24 mouse cellular contexts compared by ENCODE assay signal in genomic region chr1:186575074-186575473, GRCm38 (mm10).
DNase-seq lines count a peak whose midpoint lies in the region; ATAC-seq and TF ChIP-seq lines count a peak whose summit lies in the region.
"Had no signal": no experiment of that assay in that cellular context is flagged by ENCODE, and none has a peak within 500 bp of the region (broad histone marks: within the 10 kb centered on the region; RNA-seq: fewer than 3 reads in every experiment).

No protein-coding gene starts in this region.

- DNase-seq in heart, adult 11 months: peak; percentile 70
- no peak for DNase-seq in heart, postnatal 14 days
- peak; percentile 55 for DNase-seq in lung, embryonic 14.5 days
- DNase-seq in lung, postnatal 25 days (ENCODE audit: low spot score): no peak
- DNase-seq in lung, postnatal 0 days (ENCODE audit: low spot score): peak; percentile 22
- no peak for DNase-seq in lung, adult 2 months
- DNase-seq: adrenal gland, adult 8-10 months; adrenal gland, postnatal 14 days; adrenal gland, postnatal 36 days; B cell, adult 2 months; cerebellum, adult 11-12 months; cerebellum, adult 2 months; cerebellum, adult 9-10 months; cerebellum, postnatal 10 days; cerebellum, postnatal 25 days had no signal

- H3K4me2 ChIP-seq in lung, embryonic 14.5 days: no peak overlapping the region
- H3K4me2 ChIP-seq in lung, postnatal 0 days (replicated peaks; ENCODE audit: low read depth, low read length): no peak overlapping the region
- H3K4me2 ChIP-seq: embryonic facial prominence, embryonic 12.5 days; forebrain, embryonic 13.5 days; forebrain, embryonic 15.5 days had no signal

- no peaks in the 10 kb centered on the region for H3K36me3 ChIP-seq in lung, embryonic 14.5 days (ENCODE audit: insufficient read depth)
- no peaks in the 10 kb centered on the region for H3K36me3 ChIP-seq in lung, postnatal 0 days (ENCODE audit: insufficient read depth, low read length)
- H3K36me3 ChIP-seq: embryonic facial prominence, embryonic 10.5 days; embryonic facial prominence, embryonic 12.5 days; forebrain, embryonic 15.5 days; G1E had no signal

- H3K4me3 ChIP-seq in lung, embryonic 14.5 days (ENCODE audit: low read depth, low read length): no peak overlapping the region
- H3K4me3 ChIP-seq in lung, postnatal 0 days (ENCODE audit: low read depth, low read length): no peak overlapping the region
- H3K4me3 ChIP-seq in lung, adult 2 months (replicated peaks; ENCODE audit: extremely low read depth, low read depth, low read length): no peak overlapping the region
- H3K4me3 ChIP-seq: embryonic facial prominence, embryonic 10.5 days; embryonic facial prominence, embryonic 12.5 days; forebrain, embryonic 13.5 days; forebrain, embryonic 15.5 days had no signal

- TF ChIP-seq CTCF in lung, embryonic 14.5 days (IDR thresholded peaks at IDR 0.05; ENCODE audit: low read depth): no peak
- no peak for TF ChIP-seq CTCF in lung, postnatal 0 days (IDR thresholded peaks at IDR 0.05)
- TF ChIP-seq CTCF in lung, adult 2 months (IDR thresholded peaks at IDR 0.05; ENCODE audit: insufficient read depth, low read length): no peak

- WGBS in lung, embryonic 14.5 days: 43% methylated on average over 7 of the region's 7 CpGs
- 66% methylated on average over 7 of the region's 7 CpGs for WGBS in lung, postnatal 0 days
- 79% methylated on average over 7 of the region's 7 CpGs for WGBS in lung, adult 2 months

- ATAC-seq in lung, embryonic 14.5 days (ENCODE audit: insufficient read depth): no peak; the same call in 1 of the 2 replicates
- no peak for ATAC-seq in lung, postnatal 0 days
- ATAC-seq: activated CD4-positive, CD25-positive, alpha-beta regulatory T cell, adult 4 months; CD4-positive, CD25-positive, alpha-beta regulatory T cell, adult 4 months; forebrain, embryonic 13.5 days; forebrain, embryonic 15.5 days; Patski had no signal

- no peaks in the 10 kb centered on the region for H3K27me3 ChIP-seq in lung, embryonic 14.5 days (ENCODE audit: insufficient read depth, low read length)
- no peaks in the 10 kb centered on the region for H3K27me3 ChIP-seq in lung, postnatal 0 days (replicated peaks; ENCODE audit: insufficient read depth, low read length)
- H3K27me3 ChIP-seq: CH12.LX; embryonic facial prominence, embryonic 12.5 days; forebrain, embryonic 13.5 days; forebrain, embryonic 15.5 days; Patski had no signal

- TF ChIP-seq EP300 in lung, postnatal 0 days (IDR thresholded peaks at IDR 0.05): no peak

- H3K4me1 ChIP-seq in lung, embryonic 14.5 days (ENCODE audit: insufficient read depth): no peaks in the 10 kb centered on the region
- no peaks in the 10 kb centered on the region for H3K4me1 ChIP-seq in lung, postnatal 0 days (ENCODE audit: insufficient read depth, low read depth, low read length)
- H3K4me1 ChIP-seq in lung, adult 2 months (ENCODE audit: control insufficient read depth, insufficient read depth, low read length): 0 out of 2 replicates have a peak, but pooled peaks cover 2% of the 10 kb centered on the region
- H3K4me1 ChIP-seq: embryonic facial prominence, embryonic 10.5 days; embryonic facial prominence, embryonic 12.5 days; forebrain, embryonic 13.5 days; forebrain, embryonic 15.5 days had no signal

- no peaks in the 10 kb centered on the region for H3K9me3 ChIP-seq in lung, embryonic 14.5 days (ENCODE audit: low read depth, low read length)
- no peaks in the 10 kb centered on the region for H3K9me3 ChIP-seq in lung, postnatal 0 days (ENCODE audit: low read length)
- H3K9me3 ChIP-seq: embryonic facial prominence, embryonic 10.5 days; embryonic facial prominence, embryonic 12.5 days; forebrain, embryonic 13.5 days; forebrain, embryonic 15.5 days had no signal

- TF ChIP-seq POLR2A in lung, adult 2 months (IDR thresholded peaks at IDR 0.05; ENCODE audit: borderline replicate concordance, extremely low read depth, low read depth, low read length): no peak

- H3K27ac ChIP-seq in lung, embryonic 14.5 days (ENCODE audit: low read depth): no peak overlapping the region
- no peak overlapping the region for H3K27ac ChIP-seq in lung, postnatal 0 days (ENCODE audit: low read length)
- H3K27ac ChIP-seq: embryonic facial prominence, embryonic 10.5 days; embryonic facial prominence, embryonic 12.5 days; forebrain, embryonic 13.5 days; forebrain, embryonic 15.5 days had no signal

- intact Hi-C loops in heart, postnatal 14 days (cut with DNase I): no loop called here

- no peak overlapping the region for H3K9ac ChIP-seq in lung, embryonic 14.5 days
- no peak overlapping the region for H3K9ac ChIP-seq in lung, postnatal 0 days (replicated peaks; ENCODE audit: low read depth)
- H3K9ac ChIP-seq: embryonic facial prominence, embryonic 12.5 days; forebrain, embryonic 13.5 days; forebrain, embryonic 15.5 days had no signal

Comparison
In these comparisons a context has a peak if more than half of its experiments do, and no peak if none do; other contexts are left out.
1. DNase-seq: peak in heart, adult 11 months (single experiment), lung, embryonic 14.5 days (single experiment) and lung, postnatal 0 days (single experiment); none in heart, postnatal 14 days (0 of 2), lung, postnatal 25 days (single experiment) and lung, adult 2 months (single experiment).